Comparison of ENCODE assay signal across 8 mouse cellular contexts in the genomic region with DNA sequence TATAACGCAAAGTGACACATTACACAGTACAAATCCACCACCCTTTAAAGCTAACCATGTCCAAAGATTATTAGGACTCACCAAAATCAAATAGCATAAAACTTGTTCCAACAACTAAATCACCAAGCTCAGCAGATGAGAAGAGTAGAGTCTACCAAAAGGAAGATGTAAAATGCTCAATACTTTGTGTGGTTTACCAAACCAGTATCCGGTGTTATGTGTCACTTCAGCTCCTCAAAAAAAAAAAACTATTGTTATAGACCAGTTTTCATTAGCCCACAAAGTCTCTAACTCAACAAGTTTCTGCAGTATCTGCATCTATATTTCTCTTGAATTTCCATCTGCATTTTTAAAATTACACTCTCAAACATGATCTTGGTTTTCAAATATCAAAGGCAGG. TPM values are rescaled to one million over a fixed set of nuclear protein-coding genes. Genes with fewer than 3 reads are reported as not detected.
DNase-seq lines count a peak whose midpoint lies in the region; ATAC-seq lines count a peak whose summit lies in the region.

No protein-coding gene starts in this region.

- no peaks in the 10 kb centered on the region for H3K27me3 ChIP-seq in kidney, embryonic 15.5 days
- H3K27me3 ChIP-seq in hindbrain, embryonic 16.5 days (replicated peaks; ENCODE audit: control insufficient read depth, insufficient read depth, low read length): no peaks in the 10 kb centered on the region
- H3K27me3 ChIP-seq in midbrain, embryonic 15.5 days (replicated peaks): no peaks in the 10 kb centered on the region

- H3K36me3 ChIP-seq in kidney, embryonic 15.5 days: no peaks in the 10 kb centered on the region
- H3K36me3 ChIP-seq in hindbrain, embryonic 16.5 days (ENCODE audit: control insufficient read depth, insufficient read depth, low read length): no peaks in the 10 kb centered on the region
- no peaks in the 10 kb centered on the region for H3K36me3 ChIP-seq in midbrain, embryonic 15.5 days (replicated peaks)

- H3K9ac ChIP-seq in kidney, embryonic 15.5 days: 0 out of 2 replicates have a peak overlapping the region, but pooled peaks have one; percentile 92
- no peak overlapping the region for H3K9ac ChIP-seq in hindbrain, embryonic 16.5 days (ENCODE audit: low read depth, low read length)
- no peak overlapping the region for H3K9ac ChIP-seq in midbrain, embryonic 15.5 days

- H3K4me2 ChIP-seq in kidney, embryonic 15.5 days: peak overlapping the region; percentile 69
- peak overlapping the region; percentile 62 for H3K4me2 ChIP-seq in hindbrain, embryonic 16.5 days (ENCODE audit: low read length)
- peak overlapping the region; percentile 74 for H3K4me2 ChIP-seq in midbrain, embryonic 15.5 days

- DNase-seq in kidney, adult 9 months: no peak
- DNase-seq in T-cell, adult 2 months (ENCODE audit: low spot score): peak; percentile 15
- no peak for DNase-seq in layer of hippocampus, adult 18-20 months (ENCODE audit: low spot score in 2 of 2)
- no peak for DNase-seq in adrenal gland, postnatal 4 days (ENCODE audit: low spot score in 2 of 2)
- DNase-seq in right cerebral cortex, postnatal 4 days: no peak

- no peak for ATAC-seq in kidney, embryonic 15.5 days (replicated peaks; ENCODE audit: low FRiP score)
- ATAC-seq in hindbrain, embryonic 16.5 days: no peak
- ATAC-seq in midbrain, embryonic 15.5 days (replicated peaks): no peak

- WGBS in kidney, embryonic 15.5 days: 42% methylated on average over 2 of the region's 2 CpGs
- WGBS in hindbrain, embryonic 16.5 days: 55% methylated on average over 2 of the region's 2 CpGs
- WGBS in midbrain, embryonic 15.5 days: 54% methylated on average over 2 of the region's 2 CpGs

- H3K9me3 ChIP-seq in kidney, embryonic 15.5 days (replicated peaks): no peaks in the 10 kb centered on the region
- H3K9me3 ChIP-seq in hindbrain, embryonic 16.5 days (ENCODE audit: control insufficient read depth, low read length): no peaks in the 10 kb centered on the region
- no peaks in the 10 kb centered on the region for H3K9me3 ChIP-seq in midbrain, embryonic 15.5 days

- H3K4me1 ChIP-seq in kidney, embryonic 15.5 days: peaks cover 11% of the 10 kb centered on the region
- H3K4me1 ChIP-seq in hindbrain, embryonic 16.5 days (ENCODE audit: control insufficient read depth, insufficient read depth, low read depth, low read length): peaks cover 8% of the 10 kb centered on the region
- H3K4me1 ChIP-seq in midbrain, embryonic 15.5 days: peaks cover 18% of the 10 kb centered on the region

- H3K4me3 ChIP-seq in kidney, embryonic 15.5 days (replicated peaks): peak overlapping the region; percentile 72
- H3K4me3 ChIP-seq in hindbrain, embryonic 16.5 days (ENCODE audit: low read length): peak overlapping the region; percentile 86
- peak overlapping the region; percentile 90 for H3K4me3 ChIP-seq in midbrain, embryonic 15.5 days

- H3K27ac ChIP-seq in kidney, embryonic 15.5 days: peak overlapping the region; percentile 100
- H3K27ac ChIP-seq in hindbrain, embryonic 16.5 days (ENCODE audit: low read depth, low read length): peak overlapping the region; percentile 100; the same call in 1 of the 2 replicates
- peak overlapping the region; percentile 100 for H3K27ac ChIP-seq in midbrain, embryonic 15.5 days

RNA-seq across cellular contexts. Expression of gene Kansl1, which starts 25.3 kb away (rescaled TPM):
- polyA plus RNA-seq in kidney, embryonic 15.5 days (2015; fragmentation: Nextera tagmentation; extraction: Ambion mirVana): 22.8 and 23.0 TPM in 2 replicates
- 22.2 and 26.3 TPM in 2 replicates for polyA plus RNA-seq in hindbrain, embryonic 16.5 days (2015; fragmentation: Nextera tagmentation; extraction: Ambion mirVana)
- 31.0 and 31.1 TPM in 2 replicates for polyA plus RNA-seq in midbrain, embryonic 15.5 days (2015; fragmentation: Nextera tagmentation; extraction: Ambion mirVana)
- 10 to 100 TPM; 71.2 to 72.1 TPM for total RNA-seq in layer of hippocampus, adult 18-20 months (2021)
- 10 to 100 TPM; 63.3 to 63.6 TPM for total RNA-seq in adrenal gland, postnatal 4 days (2021)
